Mouse (Mus musculus): ENCODE measurements at regions not wholly inside any gene's neighbourhood (a gene's known extent, or its start where the extent isn't known, plus 50 kb on each side); places are given as distances from the start of the nearest gene placed in this dataset.
A peak's percentile ranks its signal among the peaks of the same experiment; 100 is the strongest.

- TF ChIP-seq POLR2A (IDR thresholded peaks at IDR 0.05; ENCODE audit: control insufficient read depth, low read depth, low read length) (no peak), CTCF (IDR thresholded peaks at IDR 0.05; ENCODE audit: control insufficient read depth, insufficient read depth, insufficient replicate concordance, low read depth, low read length) (no peak)
- Histone ChIP-seq H3K4me1 (ENCODE audit: control insufficient read depth, insufficient read depth, low read length) (no peaks in the 10 kb centered on the region), H3K27ac (ENCODE audit: control insufficient read depth, insufficient read depth, low read depth, low read length) (no peak overlapping the region)
Measured at GRCm38 (mm10) chr2:137950931-137951330, 305.4 kb upstream of the Btbd3 start.

GRCm38 (mm10) chr2:137942753-137943152 lies 313.6 kb upstream of the Btbd3 start:
- no peaks in the 10 kb centered on the region for H3K27me3 ChIP-seq (ENCODE audit: control insufficient read depth, insufficient read depth, low read length)
- H3K4me1 ChIP-seq (ENCODE audit: control insufficient read depth, insufficient read depth, low read length), result no peaks in the 10 kb centered on the region
- no peak overlapping the region for H3K27ac ChIP-seq (ENCODE audit: control insufficient read depth, insufficient read depth, low read depth, low read length)
- TF ChIP-seq CTCF (IDR thresholded peaks at IDR 0.05; ENCODE audit: control insufficient read depth, insufficient read depth, insufficient replicate concordance, low read depth, low read length), result peak; percentile 25; the same call in 1 of the 2 replicates
- TF ChIP-seq POLR2A (IDR thresholded peaks at IDR 0.05; ENCODE audit: control insufficient read depth, low read depth, low read length), result no peak
- no peaks in the 10 kb centered on the region for H3K36me3 ChIP-seq (ENCODE audit: control insufficient read depth, insufficient read depth, low read length)
- no peak overlapping the region for H3K4me3 ChIP-seq (ENCODE audit: control insufficient read depth, low read depth, low read length)

More at GRCm38 (mm10) chr2:137950931-137951330, 305.4 kb upstream of the Btbd3 start:
- no peak overlapping the region for H3K4me3 ChIP-seq (ENCODE audit: control insufficient read depth, low read depth, low read length)
- no peaks in the 10 kb centered on the region for H3K27me3 ChIP-seq (ENCODE audit: control insufficient read depth, insufficient read depth, low read length)
- no peaks in the 10 kb centered on the region for H3K36me3 ChIP-seq (ENCODE audit: control insufficient read depth, insufficient read depth, low read length)

- Histone ChIP-seq H3K4me3 (ENCODE audit: control insufficient read depth, low read depth, low read length) (no peak overlapping the region), H3K36me3 (ENCODE audit: control insufficient read depth, insufficient read depth, low read length) (no peaks in the 10 kb centered on the region), H3K27ac (ENCODE audit: control insufficient read depth, insufficient read depth, low read depth, low read length) (no peak overlapping the region), H3K4me1 (ENCODE audit: control insufficient read depth, insufficient read depth, low read length) (no peaks in the 10 kb centered on the region), H3K27me3 (ENCODE audit: control insufficient read depth, insufficient read depth, low read length) (no peaks in the 10 kb centered on the region)
- no peak for TF ChIP-seq CTCF (IDR thresholded peaks at IDR 0.05; ENCODE audit: control insufficient read depth, insufficient read depth, insufficient replicate concordance, low read depth, low read length)
Measured at GRCm38 (mm10) chr2:137939591-137939990, 316.8 kb upstream of the Btbd3 start.

- no peak overlapping the region for H3K27ac ChIP-seq (ENCODE audit: control insufficient read depth, insufficient read depth, low read depth, low read length)
- H3K4me1 ChIP-seq (ENCODE audit: control insufficient read depth, insufficient read depth, low read length), result no peaks in the 10 kb centered on the region
- no peak overlapping the region for H3K4me3 ChIP-seq (ENCODE audit: control insufficient read depth, low read depth, low read length)
- H3K36me3 ChIP-seq (ENCODE audit: control insufficient read depth, insufficient read depth, low read length), result no peaks in the 10 kb centered on the region
- TF ChIP-seq CTCF (IDR thresholded peaks at IDR 0.05; ENCODE audit: control insufficient read depth, insufficient read depth, insufficient replicate concordance, low read depth, low read length) (no peak), POLR2A (IDR thresholded peaks at IDR 0.05; ENCODE audit: control insufficient read depth, low read depth, low read length) (no peak)
- H3K27me3 ChIP-seq (ENCODE audit: control insufficient read depth, insufficient read depth, low read length), result no peaks in the 10 kb centered on the region
Measured at GRCm38 (mm10) chr2:137938831-137939480, 317.4 kb upstream of the Btbd3 start.

GRCm38 (mm10) chr2:137936613-137937012 lies 319.8 kb upstream of the Btbd3 start:
- no peak overlapping the region for H3K4me3 ChIP-seq (ENCODE audit: control insufficient read depth, low read depth, low read length)
- H3K36me3 ChIP-seq (ENCODE audit: control insufficient read depth, insufficient read depth, low read length), result no peaks in the 10 kb centered on the region
- no peaks in the 10 kb centered on the region for H3K27me3 ChIP-seq (ENCODE audit: control insufficient read depth, insufficient read depth, low read length)
- H3K4me1 ChIP-seq (ENCODE audit: control insufficient read depth, insufficient read depth, low read length), result no peaks in the 10 kb centered on the region
- TF ChIP-seq POLR2A (IDR thresholded peaks at IDR 0.05; ENCODE audit: control insufficient read depth, low read depth, low read length), result no peak
- no peak for TF ChIP-seq CTCF (IDR thresholded peaks at IDR 0.05; ENCODE audit: control insufficient read depth, insufficient read depth, insufficient replicate concordance, low read depth, low read length)
- no peak overlapping the region for H3K27ac ChIP-seq (ENCODE audit: control insufficient read depth, insufficient read depth, low read depth, low read length)

GRCm38 (mm10) chr2:137932931-137933330 lies 323.4 kb upstream of the Btbd3 start:
- H3K27ac ChIP-seq (ENCODE audit: control insufficient read depth, insufficient read depth, low read depth, low read length), result no peak overlapping the region
- no peaks in the 10 kb centered on the region for H3K36me3 ChIP-seq (ENCODE audit: control insufficient read depth, insufficient read depth, low read length)
- TF ChIP-seq CTCF (IDR thresholded peaks at IDR 0.05; ENCODE audit: control insufficient read depth, insufficient read depth, insufficient replicate concordance, low read depth, low read length) (no peak), POLR2A (IDR thresholded peaks at IDR 0.05; ENCODE audit: control insufficient read depth, low read depth, low read length) (no peak)
- no peak overlapping the region for H3K4me3 ChIP-seq (ENCODE audit: control insufficient read depth, low read depth, low read length)
- H3K4me1 ChIP-seq (ENCODE audit: control insufficient read depth, insufficient read depth, low read length), result no peaks in the 10 kb centered on the region
- H3K27me3 ChIP-seq (ENCODE audit: control insufficient read depth, insufficient read depth, low read length), result no peaks in the 10 kb centered on the region

- Histone ChIP-seq H3K4me3 (ENCODE audit: control insufficient read depth, low read depth, low read length) (no peak overlapping the region), H3K4me1 (ENCODE audit: control insufficient read depth, insufficient read depth, low read length) (no peaks in the 10 kb centered on the region), H3K27ac (ENCODE audit: control insufficient read depth, insufficient read depth, low read depth, low read length) (no peak overlapping the region), H3K36me3 (ENCODE audit: control insufficient read depth, insufficient read depth, low read length) (no peaks in the 10 kb centered on the region), H3K27me3 (ENCODE audit: control insufficient read depth, insufficient read depth, low read length) (no peaks in the 10 kb centered on the region)
- TF ChIP-seq CTCF (IDR thresholded peaks at IDR 0.05; ENCODE audit: control insufficient read depth, insufficient read depth, insufficient replicate concordance, low read depth, low read length) (no peak), POLR2A (IDR thresholded peaks at IDR 0.05; ENCODE audit: control insufficient read depth, low read depth, low read length) (no peak)
Measured at GRCm38 (mm10) chr2:137932488-137932887, 323.9 kb upstream of the Btbd3 start.
